Mouse (Mus musculus) WW6 (cell line): ENCODE results near the gene Gm20772.
"Not testable (repeated sequence)": the region's sequence is repeated elsewhere in the genome, so short reads cannot be mapped to it uniquely, and the experiment has no call there.

Source experiments
- DNase-seq: peaks from one replicate; pipeline ENCODE4 v3.0.0-alpha.2; 2013; ENCODE audit warnings: low read depth, low spot score

Gm20772 gene

GRCm38 (mm10) chrY:17874441-17874840 is at the start of gene Gm20772, which contains the start of gene Gm20831:
Gene Gm20772, plus strand, starts transcription at chrY:17874741.
Gene Gm20831, plus strand, starts transcription at chrY:17874741.
- DNase-seq: not testable (repeated sequence)

GRCm38 (mm10) chrY:17846166-17846565 is 28.4 kb upstream of the Gm20772 start, which contains the start of gene Gm21904:
Gene Gm21904, minus strand, starts transcription at chrY:17846266.
- not testable (repeated sequence) for DNase-seq
